Mouse (Mus musculus): ENCODE measurements around the gene Inf2. TPM values are rescaled to one million over a fixed set of nuclear protein-coding genes. Genes with fewer than 3 reads are reported as not detected.

The Inf2 gene
- polyA plus RNA-seq, 1 experiment from 2014 or later = 4.8 TPM

Small RNA genes lying within 50 kb of the gene (microRNA-seq; reads per million reads assigned to microRNA genes)
- 0.89 reads per million for gene Mir6939

Other genes with a start within 250 kb of the Inf2 start
- gene A530016L24Rik, start 99.3 kb upstream of the Inf2 start, polyA plus RNA-seq (2015; fragmentation: Nextera tagmentation; extraction: Ambion mirVana) = 0.22 and 0.44 TPM in 2 replicates
- gene Tmem179, start 72.0 kb upstream of the Inf2 start, polyA plus RNA-seq (2015; fragmentation: Nextera tagmentation; extraction: Ambion mirVana) = 0.66 and 0.92 TPM in 2 replicates
- 11.6 and 12.4 TPM in 2 replicates for gene Adssl1, start 31.3 kb downstream of the Inf2 start, polyA plus RNA-seq (2015; fragmentation: Nextera tagmentation; extraction: Ambion mirVana)
- 255 and 266 TPM in 2 replicates for gene Siva1, start 55.9 kb downstream of the Inf2 start, polyA plus RNA-seq (2015; fragmentation: Nextera tagmentation; extraction: Ambion mirVana)
- gene Akt1, start 86.1 kb downstream of the Inf2 start, polyA plus RNA-seq (2015; fragmentation: Nextera tagmentation; extraction: Ambion mirVana) = 53.7 and 56.7 TPM in 2 replicates
- gene Zbtb42, start 90.0 kb downstream of the Inf2 start, polyA plus RNA-seq (2015; fragmentation: Nextera tagmentation; extraction: Ambion mirVana) = 4.0 and 4.6 TPM in 2 replicates
- 15.8 and 16.6 TPM in 2 replicates for gene Cep170b, start 131.7 kb downstream of the Inf2 start, polyA plus RNA-seq (2015; fragmentation: Nextera tagmentation; extraction: Ambion mirVana)
- gene Pld4, start 171.9 kb downstream of the Inf2 start, polyA plus RNA-seq (2015; fragmentation: Nextera tagmentation; extraction: Ambion mirVana) = 7.9 and 10.4 TPM in 2 replicates
- gene Ahnak2, start 213.9 kb downstream of the Inf2 start, polyA plus RNA-seq (2015; fragmentation: Nextera tagmentation; extraction: Ambion mirVana) = 1.0 and 1.8 TPM in 2 replicates
- 11.2 and 11.9 TPM in 2 replicates for gene Clba1, start 220.2 kb downstream of the Inf2 start, polyA plus RNA-seq (2015; fragmentation: Nextera tagmentation; extraction: Ambion mirVana)
- 113 and 122 TPM in 2 replicates for gene Cdca4, start 240.6 kb downstream of the Inf2 start, polyA plus RNA-seq (2015; fragmentation: Nextera tagmentation; extraction: Ambion mirVana)

All from kidney, embryonic 15.5 days (tissue).